Mouse (Mus musculus) embryonic facial prominence, embryonic 10.5 days (tissue): ENCODE measurements around the gene Mydgf. TPM values are rescaled to one million over a fixed set of nuclear protein-coding genes. Genes with fewer than 3 reads are reported as not detected.

ENCODE experiments used
- DNase-seq: peaks from one replicate; pipeline ENCODE4 v3.0.0-alpha.2; 2017; ENCODE audit warnings: low spot score
- H3K27ac ChIP-seq: fragments of 300-500 bp; sonication (generic); replicated peaks from 2 replicates; pipeline ENCODE4 v1.5.1; 2016; ENCODE audit warnings: mild to moderate bottlenecking
- H3K27me3 ChIP-seq: fragments of 300-500 bp; sonication (generic); replicated peaks from 2 replicates; pipeline ENCODE4 v1.6.1; 2016; ENCODE audit warnings: low read depth, mild to moderate bottlenecking; ENCODE audit not compliant: poor library complexity, severe bottlenecking
- H3K36me3 ChIP-seq: fragments of 300-500 bp; sonication (generic); replicated peaks from 2 replicates; pipeline ENCODE4 v1.6.1; 2016; ENCODE audit warnings: mild to moderate bottlenecking, moderate library complexity
- H3K4me1 ChIP-seq: fragments of 300-500 bp; sonication (generic); 2 replicates; pipeline ENCODE4 v1.6.1; 2016
- H3K4me3 ChIP-seq: fragments of 300-500 bp; sonication (generic); 2 replicates; pipeline ENCODE4 v1.5.1; 2016; ENCODE audit warnings: mild to moderate bottlenecking, moderate library complexity
- H3K9me3 ChIP-seq: fragments of 300-500 bp; sonication (generic); 2 replicates; pipeline ENCODE4 v1.6.1; 2016; ENCODE audit warnings: mild to moderate bottlenecking
- WGBS: fragments of 180-500 bp; shearing (Covaris S2); methylation state at CpG from one replicate; pipeline ENCODE4 v1.1.7; 2016; 5-methylcytosine and 5-hydroxymethylcytosine counted together
- microRNA-seq: library from miRNA; unstranded; fragments of <30 nt; microRNA quantifications from one replicate; pipeline ENCODE4, GENCODE M21; 2017
- polyA plus RNA-seq: library from polyadenylated mRNA; unstranded; fragments of >200 nt; fragmentation: Nextera tagmentation; extraction: Ambion mirVana; gene quantifications from 2 replicates; pipeline ENCODE4 v1.2.1, GENCODE M21; 2016

The Mydgf gene
- polyA plus RNA-seq, 1 experiment from 2014 or later = 71.0 TPM

- peaks cover 71% of the 10 kb centered on the region for H3K4me1 ChIP-seq
- no peak for DNase-seq
- peaks cover 67% of the 10 kb centered on the region for H3K27me3 ChIP-seq
- no peaks in the 10 kb centered on the region; the same call in 1 of the 2 replicates for H3K9me3 ChIP-seq
- WGBS = 87% methylated on average over 7 of the region's 7 CpGs
- H3K4me3 ChIP-seq = no peak overlapping the region
- H3K36me3 ChIP-seq = no peaks in the 10 kb centered on the region
- no peak overlapping the region for H3K27ac ChIP-seq
Measured at GRCm38 (mm10) chr17:56136558-56136957, 47.2 kb downstream of the Mydgf start.

- peaks cover 11% of the 10 kb centered on the region; the same call in 1 of the 2 replicates for H3K9me3 ChIP-seq
- peak overlapping the region; percentile 55; the same call in 1 of the 2 replicates for H3K27ac ChIP-seq
- peaks cover 53% of the 10 kb centered on the region for H3K4me1 ChIP-seq
- peak; percentile 77 for DNase-seq
- peaks cover 7% of the 10 kb centered on the region for H3K36me3 ChIP-seq
- WGBS = 2% methylated on average over 27 of the region's 27 CpGs
- peaks cover 47% of the 10 kb centered on the region for H3K27me3 ChIP-seq
- peak overlapping the region; percentile 54 for H3K4me3 ChIP-seq
Measured at GRCm38 (mm10) chr17:56134463-56134971, 49.2 kb downstream of the Mydgf start.

GRCm38 (mm10) chr17:56133457-56134363, 50.0 kb downstream of the Mydgf start:
- peaks cover 11% of the 10 kb centered on the region for H3K36me3 ChIP-seq
- DNase-seq = peak; percentile 63
- WGBS = 14% methylated on average over 21 of the region's 21 CpGs
- H3K27ac ChIP-seq = peak overlapping the region; percentile 55; the same call in 1 of the 2 replicates
- H3K4me3 ChIP-seq = peak overlapping the region; percentile 54
- peaks cover 39% of the 10 kb centered on the region for H3K27me3 ChIP-seq
- H3K9me3 ChIP-seq = peaks cover 11% of the 10 kb centered on the region; the same call in 1 of the 2 replicates
- H3K4me1 ChIP-seq = peaks cover 48% of the 10 kb centered on the region

- Histone ChIP-seq H3K27me3 (peaks cover 32% of the 10 kb centered on the region), H3K36me3 (peaks cover 11% of the 10 kb centered on the region), H3K4me3 (no peak overlapping the region), H3K9me3 (peaks cover 11% of the 10 kb centered on the region; the same call in 1 of the 2 replicates), H3K4me1 (peaks cover 39% of the 10 kb centered on the region), H3K27ac (no peak overlapping the region)
- DNase-seq = peak; percentile 72
- 5% methylated on average over 14 of the region's 14 CpGs for WGBS
Measured at GRCm38 (mm10) chr17:56132661-56133060, 51.1 kb downstream of the Mydgf start.

- peak; percentile 70 for DNase-seq
- WGBS = 43% methylated on average over 7 of the region's 7 CpGs
- Histone ChIP-seq H3K27me3 (peaks cover 23% of the 10 kb centered on the region), H3K4me1 (peaks cover 33% of the 10 kb centered on the region), H3K36me3 (peaks cover 11% of the 10 kb centered on the region), H3K27ac (no peak overlapping the region), H3K9me3 (peaks cover 11% of the 10 kb centered on the region; the same call in 1 of the 2 replicates), H3K4me3 (no peak overlapping the region)
Measured at GRCm38 (mm10) chr17:56131814-56132213, 51.9 kb downstream of the Mydgf start.

GRCm38 (mm10) chr17:56131136-56131535, 52.6 kb downstream of the Mydgf start:
- H3K4me1 ChIP-seq = peaks cover 33% of the 10 kb centered on the region
- peaks cover 21% of the 10 kb centered on the region for H3K27me3 ChIP-seq
- no peak overlapping the region for H3K4me3 ChIP-seq
- peaks cover 11% of the 10 kb centered on the region; the same call in 1 of the 2 replicates for H3K9me3 ChIP-seq
- no peak overlapping the region for H3K27ac ChIP-seq
- DNase-seq = no peak
- H3K36me3 ChIP-seq = peaks cover 11% of the 10 kb centered on the region
- 92% methylated on average over 10 of the region's 10 CpGs for WGBS

- H3K27ac ChIP-seq = no peak overlapping the region
- H3K9me3 ChIP-seq = peaks cover 12% of the 10 kb centered on the region; the same call in 1 of the 2 replicates
- peaks cover 11% of the 10 kb centered on the region for H3K36me3 ChIP-seq
- H3K27me3 ChIP-seq = peaks cover 35% of the 10 kb centered on the region
- WGBS = 88% methylated on average over 15 of the region's 15 CpGs
- DNase-seq = no peak
- H3K4me3 ChIP-seq = no peak overlapping the region
- H3K4me1 ChIP-seq = peaks cover 15% of the 10 kb centered on the region
Measured at GRCm38 (mm10) chr17:56128246-56128645, 55.5 kb downstream of the Mydgf start.

- DNase-seq = no peak
- Histone ChIP-seq H3K36me3 (peaks cover 10% of the 10 kb centered on the region), H3K27me3 (peaks cover 55% of the 10 kb centered on the region)
Measured at GRCm38 (mm10) chr17:56126175-56126574, 57.5 kb downstream of the Mydgf start.

More at GRCm38 (mm10) chr17:56126175-56126574, 57.5 kb downstream of the Mydgf start:
- 65% methylated on average over 11 of the region's 11 CpGs for WGBS
- Histone ChIP-seq H3K4me1 (peaks cover 11% of the 10 kb centered on the region), H3K9me3 (peaks cover 23% of the 10 kb centered on the region), H3K4me3 (no peak overlapping the region), H3K27ac (no peak overlapping the region)

Small RNA genes within 50 kb of the gene (microRNA-seq; reads per million reads assigned to microRNA genes)
- not detected for gene Gm44397

Other genes starting within 250 kb of the Mydgf start
- 4.1 and 4.7 TPM in 2 replicates for gene Zfp119b, start 234.4 kb downstream of the Mydgf start, polyA plus RNA-seq
- gene Ebi3, start 231.3 kb downstream of the Mydgf start, polyA plus RNA-seq = 0.98 and 1.4 TPM in 2 replicates
- 28.7 and 32.0 TPM in 2 replicates for gene Yju2, start 224.8 kb downstream of the Mydgf start, polyA plus RNA-seq
- gene Shd, start 213.5 kb downstream of the Mydgf start, polyA plus RNA-seq = 32.8 and 39.1 TPM in 2 replicates
- 63.3 and 69.4 TPM in 2 replicates for gene Fsd1, start 197.4 kb downstream of the Mydgf start, polyA plus RNA-seq
- 8.2 and 8.8 TPM in 2 replicates for gene Stap2, start 178.3 kb downstream of the Mydgf start, polyA plus RNA-seq
- gene Mpnd, start 178.2 kb downstream of the Mydgf start, polyA plus RNA-seq = 126 and 135 TPM in 2 replicates
- 170 and 173 TPM in 2 replicates for gene Sh3gl1, start 147.3 kb downstream of the Mydgf start, polyA plus RNA-seq
- gene Chaf1a, start 143.5 kb downstream of the Mydgf start, polyA plus RNA-seq = 50.7 and 52.3 TPM in 2 replicates
- 35.0 and 36.8 TPM in 2 replicates for gene Ubxn6, start 108.9 kb downstream of the Mydgf start, polyA plus RNA-seq
- 195 and 197 TPM in 2 replicates for gene Hdgfl2, start 104.3 kb downstream of the Mydgf start, polyA plus RNA-seq
- gene Plin4, start 74.1 kb downstream of the Mydgf start, polyA plus RNA-seq = 0.05 TPM in 2 replicates
- gene Plin5, start 66.3 kb downstream of the Mydgf start, polyA plus RNA-seq = 0.47 and 0.48 TPM in 2 replicates
- 0.10 TPM in 1 of 2 replicates, not detected in the other for gene Lrg1, start 61.9 kb downstream of the Mydgf start, polyA plus RNA-seq
- gene Sema6b, start 43.6 kb downstream of the Mydgf start, polyA plus RNA-seq = 1.0 and 1.1 TPM in 2 replicates
- gene Tnfaip8l1, start 21.4 kb downstream of the Mydgf start, polyA plus RNA-seq = 10.3 and 11.7 TPM in 2 replicates
- 48.3 and 50.2 TPM in 2 replicates for gene Dpp9, start 35.0 kb upstream of the Mydgf start, polyA plus RNA-seq
- 12.5 and 13.2 TPM in 2 replicates for gene Fem1a, start 72.9 kb upstream of the Mydgf start, polyA plus RNA-seq
- gene Ticam1, start 92.9 kb upstream of the Mydgf start, polyA plus RNA-seq = 3.2 and 3.7 TPM in 2 replicates
- 67.7 and 72.2 TPM in 2 replicates for gene Plin3, start 109.0 kb upstream of the Mydgf start, polyA plus RNA-seq
- gene Arrdc5, start 116.4 kb upstream of the Mydgf start, polyA plus RNA-seq = not detected in 2 replicates
- gene Uhrf1, start 119.4 kb upstream of the Mydgf start, polyA plus RNA-seq = 279 and 301 TPM in 2 replicates
- 46.2 and 46.8 TPM in 2 replicates for gene Kdm4b, start 142.1 kb upstream of the Mydgf start, polyA plus RNA-seq